Mouse (Mus musculus): ENCODE measurements at regions not wholly inside any gene's neighbourhood (a gene's known extent, or its start where the extent isn't known, plus 50 kb on each side); places are given as distances from the start of the nearest gene placed in this dataset.

- TF ChIP-seq POLR2A (IDR thresholded peaks at IDR 0.05; ENCODE audit: insufficient read length, low read depth) (no peak), TCF12 (IDR thresholded peaks at IDR 0.05; ENCODE audit: insufficient read depth, poor library complexity, severe bottlenecking) (no peak), E2F4 (IDR thresholded peaks at IDR 0.05; ENCODE audit: insufficient read depth) (no peak)
Observed at GRCm38 (mm10) chr1:45653248-45653647, 141.7 kb upstream of the Wdr75 start.

All from myocyte (in vitro differentiated cells).